Mouse (Mus musculus): ENCODE data around the gene Ffar2. TPM values are rescaled to one million over a fixed set of nuclear protein-coding genes. Genes with fewer than 3 reads are reported as not detected.

The Ffar2 gene
- total RNA-seq (2014; fragmentation: Nextera tagmentation): not detected in 2 replicates
- total RNA-seq (2017): 0.23 and 0.33 TPM in 2 replicates
- polyA plus RNA-seq (2012): 0.31 and 0.34 TPM in 2 replicates

DNA sequence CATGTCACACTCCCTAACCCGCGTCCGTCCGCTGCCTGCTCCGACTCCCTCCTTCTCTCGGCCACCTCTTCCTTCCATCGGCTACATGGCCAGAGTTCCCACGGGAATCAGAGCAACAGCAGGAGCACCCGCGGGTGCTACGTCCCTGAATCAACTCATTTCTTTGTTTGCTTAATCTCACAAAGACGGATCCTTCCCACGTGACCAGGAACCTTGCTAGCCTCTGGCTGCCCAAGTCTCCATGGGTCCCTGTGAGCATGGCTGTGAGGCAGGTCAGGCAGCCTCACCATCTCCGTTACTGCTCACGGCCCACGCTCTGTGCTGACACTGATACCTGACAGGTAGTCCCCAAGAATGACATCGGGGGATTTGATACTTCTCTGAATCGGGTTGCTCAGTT lies at the start of gene Ffar2:
Gene Ffar2, minus strand, starts transcription at position 101 of the 400 bp plus-strand sequence.
- ATAC-seq (ENCODE audit: extremely low read depth, insufficient number of reproducible peaks, low FRiP score, poor library complexity, severe bottlenecking) (no peak), DNase-seq (ENCODE audit: low spot score) (no peak)

GRCm38 (mm10) chr7:30873083-30873482 lies 49.5 kb upstream of the Ffar2 start:
- no peak for TF ChIP-seq TAL1 (conservative IDR thresholded peaks at IDR 0.05; ENCODE audit: low read depth, low read length)
- 0 out of 2 replicates have a peak, but pooled peaks have one; percentile 17 for TF ChIP-seq CTCF (IDR thresholded peaks at IDR 0.05; ENCODE audit: low read depth, low read length)
- TF ChIP-seq GATA1 (IDR thresholded peaks at IDR 0.05; ENCODE audit: borderline replicate concordance, low read length): no peak
- TF ChIP-seq POLR2AphosphoS5 (IDR thresholded peaks at IDR 0.05; ENCODE audit: insufficient replicate concordance, low read depth, low read length): no peak
- no peak for TF ChIP-seq GATA2 (IDR thresholded peaks at IDR 0.05; ENCODE audit: borderline replicate concordance, low read depth, low read length)
- Histone ChIP-seq H3K4me1 (ENCODE audit: insufficient read depth, low read depth, low read length) (no peaks in the 10 kb centered on the region), H3K36me3 (replicated peaks) (no peaks in the 10 kb centered on the region), H3K4me3 (ENCODE audit: low read depth, low read length) (no peak overlapping the region), H3K9me3 (replicated peaks) (no peaks in the 10 kb centered on the region), H3K27me3 (ENCODE audit: insufficient read depth, low read length) (peaks cover 4% of the 10 kb centered on the region; the same call in 1 of the 2 replicates)
- DNase-seq (ENCODE audit: low spot score) (peak; percentile 15), ATAC-seq (ENCODE audit: extremely low read depth, insufficient number of reproducible peaks, low FRiP score, poor library complexity, severe bottlenecking) (no peak)

More for the DNA sequence above, at the start of gene Ffar2:
- no peaks in the 10 kb centered on the region for H3K9me3 ChIP-seq (replicated peaks)
- no peaks in the 10 kb centered on the region for H3K4me1 ChIP-seq (ENCODE audit: insufficient read depth, low read depth, low read length)
- no peak for TF ChIP-seq TAL1 (conservative IDR thresholded peaks at IDR 0.05; ENCODE audit: low read depth, low read length)
- TF ChIP-seq POLR2AphosphoS5 (IDR thresholded peaks at IDR 0.05; ENCODE audit: insufficient replicate concordance, low read depth, low read length): no peak
- TF ChIP-seq GATA1 (IDR thresholded peaks at IDR 0.05; ENCODE audit: borderline replicate concordance, low read length): no peak
- TF ChIP-seq CTCF (IDR thresholded peaks at IDR 0.05; ENCODE audit: low read depth, low read length): no peak
- no peak for TF ChIP-seq GATA2 (IDR thresholded peaks at IDR 0.05; ENCODE audit: borderline replicate concordance, low read depth, low read length)
- no peak within 1 kb of the TSS for H3K4me3 ChIP-seq (ENCODE audit: low read depth, low read length)
- peaks cover 17% of the 10 kb centered on the region; the same call in 1 of the 2 replicates for H3K27me3 ChIP-seq (ENCODE audit: insufficient read depth, low read length)
- no peaks in the 10 kb centered on the region for H3K36me3 ChIP-seq (replicated peaks)

- Histone ChIP-seq H3K36me3 (replicated peaks) (no peaks in the 10 kb centered on the region), H3K4me3 (ENCODE audit: low read depth, low read length) (no peak overlapping the region), H3K9me3 (replicated peaks) (no peaks in the 10 kb centered on the region), H3K4me1 (ENCODE audit: insufficient read depth, low read depth, low read length) (peaks cover 7% of the 10 kb centered on the region), H3K27me3 (ENCODE audit: insufficient read depth, low read length) (peaks cover 6% of the 10 kb centered on the region; the same call in 1 of the 2 replicates)
- no peak for TF ChIP-seq CTCF (IDR thresholded peaks at IDR 0.05; ENCODE audit: low read depth, low read length)
- no peak for TF ChIP-seq POLR2AphosphoS5 (IDR thresholded peaks at IDR 0.05; ENCODE audit: insufficient replicate concordance, low read depth, low read length)
- no peak for TF ChIP-seq GATA2 (IDR thresholded peaks at IDR 0.05; ENCODE audit: borderline replicate concordance, low read depth, low read length)
- TF ChIP-seq GATA1 (IDR thresholded peaks at IDR 0.05; ENCODE audit: borderline replicate concordance, low read length): no peak
- no peak for TF ChIP-seq TAL1 (conservative IDR thresholded peaks at IDR 0.05; ENCODE audit: low read depth, low read length)
- ATAC-seq (ENCODE audit: extremely low read depth, insufficient number of reproducible peaks, low FRiP score, poor library complexity, severe bottlenecking) (no peak), DNase-seq (ENCODE audit: low spot score) (no peak)
Observed at GRCm38 (mm10) chr7:30863386-30863785, 39.8 kb upstream of the Ffar2 start.

DNA sequence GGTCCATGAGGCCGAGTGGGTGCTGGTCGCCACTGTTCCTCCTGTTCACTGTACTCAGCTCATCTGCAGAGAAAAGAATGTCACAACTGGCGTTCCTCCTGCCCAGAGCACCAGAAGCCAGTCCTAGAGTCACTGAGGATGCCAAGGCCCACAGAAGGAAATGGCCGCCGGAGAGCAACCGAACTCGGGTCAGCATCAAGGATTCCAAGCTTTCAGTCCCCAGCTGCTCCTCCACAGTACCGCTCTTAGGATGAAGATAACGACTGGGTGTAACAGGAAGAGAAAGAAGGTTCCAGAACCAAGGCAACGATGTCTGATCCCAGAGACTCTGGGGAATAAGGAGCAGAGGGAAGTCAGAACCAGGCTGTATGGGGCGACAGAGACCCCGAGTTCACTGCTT lies 37.9 kb upstream of the Ffar2 start, which contains the start of gene Ffar1:
Gene Ffar1, minus strand, starts transcription at position 101 of the 400 bp plus-strand sequence.
- TF ChIP-seq GATA2 (IDR thresholded peaks at IDR 0.05; ENCODE audit: borderline replicate concordance, low read depth, low read length) (no peak), CTCF (IDR thresholded peaks at IDR 0.05; ENCODE audit: low read depth, low read length) (no peak)
- Histone ChIP-seq H3K27me3 (ENCODE audit: insufficient read depth, low read length) (peaks cover 6% of the 10 kb centered on the region; the same call in 1 of the 2 replicates), H3K4me1 (ENCODE audit: insufficient read depth, low read depth, low read length) (peaks cover 7% of the 10 kb centered on the region), H3K9me3 (replicated peaks) (no peaks in the 10 kb centered on the region), H3K4me3 (ENCODE audit: low read depth, low read length) (no peak within 1 kb of the TSS), H3K36me3 (replicated peaks) (no peaks in the 10 kb centered on the region)
- ATAC-seq (ENCODE audit: extremely low read depth, insufficient number of reproducible peaks, low FRiP score, poor library complexity, severe bottlenecking) (no peak), DNase-seq (ENCODE audit: low spot score) (no peak)

- Histone ChIP-seq H3K4me3 (ENCODE audit: low read depth, low read length) (no peak overlapping the region; the same call in 1 of the 2 replicates), H3K9me3 (replicated peaks) (no peaks in the 10 kb centered on the region), H3K36me3 (replicated peaks) (no peaks in the 10 kb centered on the region), H3K27me3 (ENCODE audit: insufficient read depth, low read length) (peaks cover 10% of the 10 kb centered on the region; the same call in 1 of the 2 replicates), H3K4me1 (ENCODE audit: insufficient read depth, low read depth, low read length) (peaks cover 7% of the 10 kb centered on the region)
- ATAC-seq (ENCODE audit: extremely low read depth, insufficient number of reproducible peaks, low FRiP score, poor library complexity, severe bottlenecking): no peak; the same call in 1 of the 2 replicates
- peak; percentile 20 for DNase-seq (ENCODE audit: low spot score)
- TF ChIP-seq CTCF (IDR thresholded peaks at IDR 0.05; ENCODE audit: low read depth, low read length) (peak; percentile 70), TAL1 (conservative IDR thresholded peaks at IDR 0.05; ENCODE audit: low read depth, low read length) (no peak), GATA2 (IDR thresholded peaks at IDR 0.05; ENCODE audit: borderline replicate concordance, low read depth, low read length) (no peak), GATA1 (IDR thresholded peaks at IDR 0.05; ENCODE audit: borderline replicate concordance, low read length) (no peak), POLR2AphosphoS5 (IDR thresholded peaks at IDR 0.05; ENCODE audit: insufficient replicate concordance, low read depth, low read length) (no peak)
Observed at GRCm38 (mm10) chr7:30859635-30860402, 36.2 kb upstream of the Ffar2 start.

DNA sequence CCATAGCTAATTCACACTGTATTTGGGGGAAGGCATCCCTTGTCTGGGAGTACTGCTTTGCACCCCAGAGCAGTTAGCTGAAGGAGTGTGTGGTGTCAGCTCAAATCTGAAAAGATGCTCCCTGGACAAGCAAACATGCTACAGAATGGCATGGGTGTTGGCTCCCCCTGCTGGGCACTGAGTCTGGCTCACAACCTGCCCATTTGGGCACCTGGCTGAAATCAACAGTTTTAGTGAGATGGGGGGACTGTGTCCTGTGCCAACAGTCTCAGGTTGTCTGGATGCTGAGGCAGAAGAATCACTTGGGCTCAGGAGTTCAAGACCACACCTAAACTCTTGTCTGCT lies 35.7 kb upstream of the Ffar2 start:
- Histone ChIP-seq H3K36me3 (replicated peaks) (no peaks in the 10 kb centered on the region), H3K4me1 (ENCODE audit: insufficient read depth, low read depth, low read length) (peaks cover 7% of the 10 kb centered on the region), H3K4me3 (ENCODE audit: low read depth, low read length) (no peak overlapping the region), H3K9me3 (replicated peaks) (no peaks in the 10 kb centered on the region), H3K27me3 (ENCODE audit: insufficient read depth, low read length) (peaks cover 15% of the 10 kb centered on the region)
- no peak for ATAC-seq (ENCODE audit: extremely low read depth, insufficient number of reproducible peaks, low FRiP score, poor library complexity, severe bottlenecking)
- TF ChIP-seq CTCF (IDR thresholded peaks at IDR 0.05; ENCODE audit: low read depth, low read length) (peak; percentile 26; the same call in 1 of the 2 replicates), GATA2 (IDR thresholded peaks at IDR 0.05; ENCODE audit: borderline replicate concordance, low read depth, low read length) (no peak)
- peak; percentile 28 for DNase-seq (ENCODE audit: low spot score)
